Mouse (Mus musculus) spleen, embryonic (tissue): ENCODE measurements around the gene Stambpl1.

Experiments
- CTCF ChIA-PET: fragments of 350-600 bp; sonication (Branson Sonifier 250); formaldehyde crosslinking; loops from one replicate; lab custom pipeline; 2022; lab: Charles Lee

Stambpl1 gene

GRCm38 (mm10) chr19:34270824-34271464 lies 78.9 kb downstream of the Stambpl1 start:
- CTCF ChIA-PET, result interaction anchor here (0.9 kb wide), 1 partner anchor 29 kb away, joined by 3 read pairs; no protein-coding TSS in a partner anchor

GRCm38 (mm10) chr19:34273073-34273472 lies 81.0 kb downstream of the Stambpl1 start:
- CTCF ChIA-PET, result no interaction called here

GRCm38 (mm10) chr19:34278078-34278477 lies 86.0 kb downstream of the Stambpl1 start:
- CTCF ChIA-PET, result no interaction called here

- CTCF ChIA-PET, result no interaction called here
Measured at GRCm38 (mm10) chr19:34283614-34284013, 91.6 kb downstream of the Stambpl1 start.

- CTCF ChIA-PET, result no interaction called here
Measured at GRCm38 (mm10) chr19:34284383-34284782, 92.4 kb downstream of the Stambpl1 start.

- CTCF ChIA-PET, result no interaction called here
Measured at GRCm38 (mm10) chr19:34284826-34285225, 92.8 kb downstream of the Stambpl1 start.

GRCm38 (mm10) chr19:34287221-34287620 lies 95.2 kb downstream of the Stambpl1 start:
- CTCF ChIA-PET, result interaction anchor here (0.7 kb wide), 1 partner anchor 19 kb away, joined by 6 read pairs; no protein-coding TSS in a partner anchor

GRCm38 (mm10) chr19:34287656-34288415 lies 95.8 kb downstream of the Stambpl1 start:
- CTCF ChIA-PET, result interaction anchor here (0.6 to 0.7 kb wide), 4 partner anchors 20 to 109 kb away, joined by 3 to 6 read pairs (median 4); no protein-coding TSS in a partner anchor

GRCm38 (mm10) chr19:34288696-34289095 lies 96.7 kb downstream of the Stambpl1 start:
- CTCF ChIA-PET, result interaction anchor here (0.8 to 1.2 kb wide), 2 partner anchors 14 to 45 kb away, joined by 3 read pairs; no protein-coding TSS in a partner anchor
